Mouse (Mus musculus) forebrain, embryonic 16.5 days (tissue): Measurements from ENCODE around the gene Fam107a. TPM values are rescaled to one million over a fixed set of nuclear protein-coding genes. Genes with fewer than 3 reads are reported as not detected.

Experiments
- ATAC-seq: fragments of 200-750 bp; cut with Nextera tagmentation; 2 replicates; pipeline ENCODE4 v1.8.0; 2017; ENCODE audit warnings: mild to moderate bottlenecking, moderate library complexity
- H3K27ac ChIP-seq: fragments of 300-500 bp; sonication (generic); 2 replicates; pipeline ENCODE4 v1.5.1; 2014; ENCODE audit warnings: low read length, control low read depth
- H3K27me3 ChIP-seq: fragments of 300-500 bp; sonication (generic); replicated peaks from 2 replicates; pipeline ENCODE4 v1.6.1; 2014; ENCODE audit warnings: low read length; ENCODE audit not compliant: control insufficient read depth, insufficient read depth
- H3K36me3 ChIP-seq: fragments of 300-500 bp; sonication (generic); 2 replicates; pipeline ENCODE4 v1.6.1; 2014; ENCODE audit not compliant: control insufficient read depth, insufficient read depth
- H3K4me1 ChIP-seq: fragments of 300-500 bp; sonication (generic); replicated peaks from 2 replicates; pipeline ENCODE4 v1.6.1; 2014; ENCODE audit warnings: low read length; ENCODE audit not compliant: control insufficient read depth, insufficient read depth
- H3K4me2 ChIP-seq: fragments of 300-500 bp; sonication (generic); 2 replicates; pipeline ENCODE4 v1.6.1; 2014; ENCODE audit warnings: mild to moderate bottlenecking, low read length, control low read depth
- H3K4me3 ChIP-seq: fragments of 300-500 bp; sonication (generic); replicated peaks from 2 replicates; pipeline ENCODE4 v1.5.1; 2014; ENCODE audit warnings: mild to moderate bottlenecking, low read length, control low read depth
- H3K9ac ChIP-seq: fragments of 300-500 bp; sonication (generic); replicated peaks from 2 replicates; pipeline ENCODE4 v1.6.1; 2014; ENCODE audit warnings: low read depth, low read length, control low read depth
- H3K9me3 ChIP-seq: fragments of 300-500 bp; sonication (generic); 2 replicates; pipeline ENCODE4 v1.6.1; 2016; ENCODE audit warnings: low read length; ENCODE audit not compliant: control insufficient read depth
- WGBS: fragments of 180-500 bp; shearing (Covaris S2); extraction: QIAGEN DNeasy Blood & Tissue Kit; methylation state at CpG from one replicate; pipeline ENCODE4 v1.1.7; 2014; 5-methylcytosine and 5-hydroxymethylcytosine counted together
- polyA plus RNA-seq: library from polyadenylated mRNA; unstranded; fragments of >200 nt; fragmentation: Nextera tagmentation; extraction: Ambion mirVana; gene quantifications from 2 replicates; pipeline ENCODE4 v1.2.1, GENCODE M21; 2015

The Fam107a gene
- polyA plus RNA-seq, 1 experiment from 2014 or later, result 0.54 TPM

DNA sequence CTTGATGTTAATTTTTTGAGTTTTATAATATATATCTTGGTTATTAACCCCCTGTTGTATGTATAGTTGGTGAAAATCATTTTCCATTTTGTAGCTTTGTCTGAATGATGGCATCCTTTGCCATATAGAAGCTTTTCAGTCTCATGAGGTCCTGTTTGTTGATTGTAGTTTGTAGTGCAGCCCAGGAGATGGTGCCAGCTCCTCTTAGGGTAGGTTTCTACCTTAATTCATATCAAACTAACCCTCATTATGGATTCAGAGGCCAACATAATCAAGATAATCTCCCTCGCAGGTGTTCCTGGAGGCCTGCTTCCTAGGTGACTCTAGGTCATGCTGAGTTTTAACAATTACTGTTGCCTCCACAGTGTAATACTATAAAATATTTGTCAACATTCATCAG is 55.6 kb downstream of the Fam107a start:
- no peak overlapping the region for H3K27ac ChIP-seq
- no peaks in the 10 kb centered on the region for H3K36me3 ChIP-seq
- WGBS, result 53% methylated on average over 1 of the region's 1 CpGs
- H3K27me3 ChIP-seq, result no peaks in the 10 kb centered on the region
- no peak for ATAC-seq
- no peak overlapping the region for H3K4me3 ChIP-seq
- 0 out of 2 replicates have a peak, but pooled peaks cover 2% of the 10 kb centered on the region for H3K9me3 ChIP-seq
- no peaks in the 10 kb centered on the region for H3K4me1 ChIP-seq
- H3K4me2 ChIP-seq, result no peak overlapping the region
- no peak overlapping the region for H3K9ac ChIP-seq

DNA sequence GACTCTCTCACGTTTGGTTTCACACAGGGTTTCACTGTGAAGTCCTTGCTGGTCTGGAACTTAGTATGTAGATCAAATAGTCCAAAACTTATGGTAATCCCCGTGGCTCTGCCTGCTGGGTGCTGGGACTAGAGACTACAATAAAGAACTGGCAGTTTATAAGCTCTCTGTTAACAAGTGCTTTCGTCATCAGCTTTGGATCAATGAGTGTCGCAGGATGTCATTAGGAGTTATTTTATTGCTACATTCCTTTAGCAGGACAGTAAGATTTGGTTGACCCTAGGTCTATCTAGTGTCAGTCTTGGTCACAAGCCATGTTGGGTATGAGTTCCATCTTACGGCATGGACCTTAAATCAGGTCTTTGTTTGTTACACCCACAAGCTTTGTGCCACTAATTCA is 57.6 kb downstream of the Fam107a start:
- no peak overlapping the region for H3K4me3 ChIP-seq
- WGBS, result 78% methylated on average over 5 of the region's 5 CpGs
- ATAC-seq, result no peak
- H3K9me3 ChIP-seq, result no peaks in the 10 kb centered on the region
- no peak overlapping the region for H3K9ac ChIP-seq
- H3K27ac ChIP-seq, result no peak overlapping the region
- H3K4me2 ChIP-seq, result no peak overlapping the region
- H3K36me3 ChIP-seq, result no peaks in the 10 kb centered on the region
- H3K27me3 ChIP-seq, result no peaks in the 10 kb centered on the region
- no peaks in the 10 kb centered on the region for H3K4me1 ChIP-seq

GRCm38 (mm10) chr14:8259166-8259565 is 58.7 kb downstream of the Fam107a start, which contains the start of gene Acox2:
Gene Acox2, minus strand, starts transcription at chr14:8259353.
- Histone ChIP-seq H3K4me2 (no peak within 1 kb of the TSS), H3K4me1 (no peaks in the 10 kb centered on the region), H3K27ac (no peak within 1 kb of the TSS), H3K9me3 (no peaks in the 10 kb centered on the region), H3K36me3 (no peaks in the 10 kb centered on the region), H3K9ac (no peak within 1 kb of the TSS), H3K4me3 (no peak within 1 kb of the TSS), H3K27me3 (no peaks in the 10 kb centered on the region)
- no peak for ATAC-seq
- WGBS, result 83% methylated on average over 3 of the region's 3 CpGs

DNA sequence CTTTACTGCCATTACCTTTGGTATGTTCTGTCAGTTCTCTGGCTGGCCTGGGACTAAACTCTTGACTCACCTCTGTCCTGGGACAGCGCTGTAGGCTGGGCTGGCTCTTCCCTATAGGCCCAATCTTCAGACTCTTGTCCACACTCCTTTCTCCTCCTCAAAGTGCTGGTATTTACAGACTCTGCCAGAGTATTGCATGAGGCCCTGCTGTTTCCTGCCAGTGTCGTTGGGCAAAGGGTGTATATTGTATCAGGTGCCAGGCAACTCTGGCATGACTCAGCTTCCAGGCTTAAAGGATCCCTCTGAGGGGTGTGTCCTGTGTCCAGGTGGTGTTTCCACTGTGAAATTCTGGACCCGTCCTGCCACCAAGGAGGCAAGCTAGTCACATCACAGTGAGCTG is 59.1 kb downstream of the Fam107a start:
- ATAC-seq, result no peak
- WGBS, result 78% methylated on average over 3 of the region's 3 CpGs
- Histone ChIP-seq H3K9me3 (no peaks in the 10 kb centered on the region), H3K4me2 (no peak overlapping the region), H3K36me3 (no peaks in the 10 kb centered on the region), H3K27me3 (no peaks in the 10 kb centered on the region), H3K9ac (no peak overlapping the region), H3K4me1 (no peaks in the 10 kb centered on the region), H3K4me3 (no peak overlapping the region), H3K27ac (no peak overlapping the region)

- H3K9ac ChIP-seq, result no peak overlapping the region
- H3K9me3 ChIP-seq, result no peaks in the 10 kb centered on the region
- H3K4me1 ChIP-seq, result no peaks in the 10 kb centered on the region
- no peak overlapping the region for H3K27ac ChIP-seq
- no peak for ATAC-seq
- H3K4me2 ChIP-seq, result no peak overlapping the region
- H3K36me3 ChIP-seq, result no peaks in the 10 kb centered on the region
- H3K4me3 ChIP-seq, result no peak overlapping the region
- H3K27me3 ChIP-seq, result no peaks in the 10 kb centered on the region
- WGBS, result 31% methylated on average over 3 of the region's 3 CpGs
Observed at GRCm38 (mm10) chr14:8258335-8258627, 59.5 kb downstream of the Fam107a start.

DNA sequence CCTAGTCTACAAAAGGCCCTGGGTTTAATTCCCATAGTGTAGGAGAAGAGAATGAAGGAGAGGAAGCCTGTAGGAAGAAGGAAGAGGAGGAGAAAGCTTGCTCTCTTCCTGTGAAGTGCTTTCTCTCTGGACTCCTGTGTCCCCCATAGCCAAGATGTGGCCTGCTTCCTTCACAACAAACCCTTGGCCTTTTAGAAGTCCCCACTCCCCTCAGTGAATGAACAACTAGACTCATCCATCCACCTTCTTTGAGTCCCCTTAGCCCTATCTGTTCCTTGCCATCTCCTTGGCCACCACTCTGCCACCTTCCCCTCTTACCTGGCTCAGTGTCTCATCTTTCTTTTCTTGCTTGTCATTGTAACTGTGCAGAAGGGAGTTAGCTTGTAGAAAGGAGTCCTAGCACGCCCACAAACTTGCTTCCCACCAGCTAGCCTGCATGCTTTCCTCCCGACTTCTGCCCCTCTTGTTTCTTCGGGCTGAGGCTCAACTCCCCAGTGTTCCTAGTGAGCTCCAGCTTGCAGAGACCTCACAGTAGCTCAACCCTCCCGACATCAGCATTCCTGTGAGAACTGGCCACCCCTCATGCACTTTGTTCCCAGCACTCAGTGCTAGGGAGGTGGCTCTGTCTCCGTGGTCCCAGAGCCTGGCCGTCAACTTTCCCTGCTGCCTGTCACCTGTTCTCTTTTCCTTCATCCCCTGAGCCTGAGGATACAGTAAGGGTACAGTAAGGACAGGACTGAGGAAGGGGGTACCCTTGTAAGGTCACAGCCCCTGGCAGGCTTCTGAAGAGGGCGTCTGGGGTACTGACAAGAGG is 60.1 kb downstream of the Fam107a start:
- WGBS, result 50% methylated on average over 7 of the region's 7 CpGs
- H3K4me2 ChIP-seq, result no peak overlapping the region
- no peaks in the 10 kb centered on the region for H3K9me3 ChIP-seq
- no peak overlapping the region for H3K27ac ChIP-seq
- no peaks in the 10 kb centered on the region for H3K36me3 ChIP-seq
- H3K4me3 ChIP-seq, result no peak overlapping the region
- H3K4me1 ChIP-seq, result no peaks in the 10 kb centered on the region
- ATAC-seq, result no peak
- no peaks in the 10 kb centered on the region for H3K27me3 ChIP-seq
- no peak overlapping the region for H3K9ac ChIP-seq

GRCm38 (mm10) chr14:8256881-8257280 is 60.9 kb downstream of the Fam107a start:
- H3K27ac ChIP-seq, result no peak overlapping the region
- no peaks in the 10 kb centered on the region for H3K27me3 ChIP-seq
- no peaks in the 10 kb centered on the region for H3K9me3 ChIP-seq
- ATAC-seq, result no peak
- WGBS, result 72% methylated on average over 5 of the region's 5 CpGs
- H3K36me3 ChIP-seq, result no peaks in the 10 kb centered on the region
- no peak overlapping the region for H3K4me2 ChIP-seq
- no peaks in the 10 kb centered on the region for H3K4me1 ChIP-seq
- no peak overlapping the region for H3K4me3 ChIP-seq
- H3K9ac ChIP-seq, result no peak overlapping the region

- ATAC-seq, result no peak
- Histone ChIP-seq H3K4me1 (no peaks in the 10 kb centered on the region), H3K4me3 (no peak overlapping the region), H3K9me3 (no peaks in the 10 kb centered on the region), H3K4me2 (no peak overlapping the region), H3K36me3 (no peaks in the 10 kb centered on the region), H3K9ac (no peak overlapping the region), H3K27ac (no peak overlapping the region), H3K27me3 (no peaks in the 10 kb centered on the region)
- 79% methylated on average over 6 of the region's 6 CpGs for WGBS
Observed at GRCm38 (mm10) chr14:8256072-8256471, 61.8 kb downstream of the Fam107a start.

DNA sequence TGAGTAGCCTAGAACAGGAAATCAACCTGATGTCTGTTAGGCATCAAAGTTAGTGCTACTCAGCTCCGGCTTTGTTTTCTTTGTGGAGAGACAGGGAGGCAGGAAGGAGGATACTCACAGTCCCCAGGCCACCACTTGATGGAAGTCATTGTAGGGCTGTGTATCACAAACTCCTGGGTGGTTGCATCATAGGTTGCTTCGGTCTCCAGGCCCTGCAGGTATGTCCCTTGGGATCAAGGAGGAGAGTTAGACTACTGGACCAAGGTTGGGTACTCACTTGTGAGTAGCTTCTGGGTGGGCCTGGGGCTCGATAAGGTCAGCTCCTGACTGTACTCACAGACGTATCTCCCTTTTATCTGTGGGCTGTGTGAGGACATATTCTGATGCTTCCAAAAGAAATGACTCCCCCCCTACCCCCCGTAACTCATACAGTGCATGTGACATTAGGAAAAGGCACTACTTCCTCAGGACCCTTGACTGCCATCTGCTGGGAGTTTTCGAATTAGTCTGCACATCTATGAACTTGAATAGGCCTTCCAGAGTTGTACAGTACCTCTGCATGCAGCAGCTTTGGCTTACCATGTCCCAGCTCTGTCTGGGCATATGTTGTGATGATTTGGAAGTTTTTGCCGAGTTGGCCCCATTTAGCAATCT is 62.6 kb downstream of the Fam107a start:
- WGBS, result 75% methylated on average over 7 of the region's 7 CpGs
- Histone ChIP-seq H3K4me2 (no peak overlapping the region), H3K4me3 (no peak overlapping the region), H3K9ac (no peak overlapping the region), H3K27me3 (no peaks in the 10 kb centered on the region), H3K9me3 (no peaks in the 10 kb centered on the region), H3K36me3 (no peaks in the 10 kb centered on the region), H3K4me1 (no peaks in the 10 kb centered on the region), H3K27ac (no peak overlapping the region)
- peak; percentile 77 for ATAC-seq
